Mouse (Mus musculus) layer of hippocampus, adult 9-10 months (tissue): ENCODE measurements around the gene Agtr1b.

ENCODE experiments used
- DNase-seq: peaks from one replicate; pipeline ENCODE4 v3.0.0; 2022; ENCODE audit warnings: low spot score

The Agtr1b gene

GRCm38 (mm10) chr3:20366558-20367522 is at the start of gene Agtr1b:
Gene Agtr1b (minus strand): TSS chr3:20367177.
- DNase-seq: no peak

- no peak for DNase-seq
Observed at GRCm38 (mm10) chr3:20353598-20353997, 13.4 kb downstream of the Agtr1b start.

GRCm38 (mm10) chr3:20348206-20348605 is 18.8 kb downstream of the Agtr1b start:
- no peak for DNase-seq

DNA sequence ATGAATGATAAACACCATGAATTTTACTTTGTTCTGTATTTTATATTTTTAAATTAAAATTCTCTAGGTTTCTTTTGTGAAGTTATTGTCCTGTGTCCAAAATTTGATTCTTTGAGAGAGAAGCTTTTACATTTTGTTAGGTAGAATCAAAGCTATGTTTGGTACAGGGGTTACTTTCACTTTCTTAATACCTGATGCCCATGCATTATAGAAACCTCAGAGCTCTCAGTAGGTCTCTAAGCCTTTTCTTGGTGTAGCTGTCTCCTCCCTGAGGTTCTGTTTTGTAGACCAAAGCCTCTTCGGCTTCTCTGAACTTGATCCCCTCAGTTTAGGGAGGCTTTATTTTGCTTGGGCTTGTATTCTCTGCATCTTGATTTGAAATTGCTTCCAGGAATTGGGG is 26.6 kb downstream of the Agtr1b start:
- no peak for DNase-seq

DNA sequence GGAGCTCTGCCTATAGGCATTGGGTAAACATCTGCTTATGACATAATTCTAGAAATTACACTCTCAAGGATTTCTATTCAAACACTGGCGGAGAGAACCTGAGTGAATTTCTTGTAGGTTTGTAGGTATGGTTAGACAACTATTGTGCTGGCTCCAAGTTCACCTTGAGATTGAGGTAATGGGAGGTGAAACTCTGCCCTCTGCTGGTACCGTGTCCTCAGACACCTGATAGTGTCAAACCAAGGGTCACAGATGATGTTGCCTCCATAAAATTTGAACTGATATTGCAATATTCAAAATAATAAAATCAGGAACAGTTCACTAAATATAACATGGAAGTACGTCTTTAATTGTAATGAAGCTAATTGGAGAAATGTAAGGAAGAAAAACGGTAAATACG is 32.3 kb downstream of the Agtr1b start:
- DNase-seq: no peak

GRCm38 (mm10) chr3:20317233-20317632 is 49.7 kb downstream of the Agtr1b start:
- no peak for DNase-seq

DNA sequence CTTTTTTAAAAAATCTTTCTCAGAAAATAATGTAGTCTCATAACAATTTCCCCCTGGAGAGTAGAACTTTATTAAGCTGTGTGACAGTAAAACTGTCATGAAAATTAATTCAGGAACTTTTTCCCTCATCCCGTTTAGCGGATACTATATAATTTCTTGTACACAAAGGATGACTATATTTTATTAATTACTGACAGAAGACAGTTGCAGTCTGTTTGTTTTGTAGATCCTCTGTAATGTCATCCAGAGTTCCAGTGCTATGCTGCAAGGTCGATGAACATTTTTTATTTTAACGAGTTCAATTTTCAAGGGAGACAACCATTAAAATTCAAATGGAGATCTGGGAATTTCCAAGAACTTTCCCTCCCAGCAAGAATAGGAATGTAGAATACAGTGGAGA is 57.8 kb downstream of the Agtr1b start:
- DNase-seq: no peak

DNA sequence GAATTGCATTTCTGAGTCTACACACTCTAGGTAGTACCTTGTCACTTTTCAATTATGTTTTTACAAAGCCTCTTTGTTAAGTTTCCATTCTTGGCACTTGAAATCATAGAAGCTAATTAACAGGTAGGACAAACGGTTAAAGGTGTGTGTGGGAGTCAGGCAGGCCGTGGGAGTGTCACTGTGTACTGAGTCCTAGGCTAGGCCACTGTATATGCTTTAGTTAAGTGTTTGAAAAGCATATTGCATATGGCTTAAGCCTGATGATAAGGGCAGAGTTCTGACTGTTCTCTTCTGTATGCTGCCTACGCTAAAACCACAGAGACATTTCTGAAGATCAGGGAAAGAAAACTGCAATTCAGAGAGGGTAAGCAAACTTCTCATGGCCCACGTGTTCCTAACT is 59.7 kb downstream of the Agtr1b start:
- no peak for DNase-seq

GRCm38 (mm10) chr3:20304758-20305352 is 62.1 kb downstream of the Agtr1b start:
- DNase-seq: peak; percentile 2

- no peak for DNase-seq
Observed at GRCm38 (mm10) chr3:20295546-20295945, 71.4 kb downstream of the Agtr1b start.

DNA sequence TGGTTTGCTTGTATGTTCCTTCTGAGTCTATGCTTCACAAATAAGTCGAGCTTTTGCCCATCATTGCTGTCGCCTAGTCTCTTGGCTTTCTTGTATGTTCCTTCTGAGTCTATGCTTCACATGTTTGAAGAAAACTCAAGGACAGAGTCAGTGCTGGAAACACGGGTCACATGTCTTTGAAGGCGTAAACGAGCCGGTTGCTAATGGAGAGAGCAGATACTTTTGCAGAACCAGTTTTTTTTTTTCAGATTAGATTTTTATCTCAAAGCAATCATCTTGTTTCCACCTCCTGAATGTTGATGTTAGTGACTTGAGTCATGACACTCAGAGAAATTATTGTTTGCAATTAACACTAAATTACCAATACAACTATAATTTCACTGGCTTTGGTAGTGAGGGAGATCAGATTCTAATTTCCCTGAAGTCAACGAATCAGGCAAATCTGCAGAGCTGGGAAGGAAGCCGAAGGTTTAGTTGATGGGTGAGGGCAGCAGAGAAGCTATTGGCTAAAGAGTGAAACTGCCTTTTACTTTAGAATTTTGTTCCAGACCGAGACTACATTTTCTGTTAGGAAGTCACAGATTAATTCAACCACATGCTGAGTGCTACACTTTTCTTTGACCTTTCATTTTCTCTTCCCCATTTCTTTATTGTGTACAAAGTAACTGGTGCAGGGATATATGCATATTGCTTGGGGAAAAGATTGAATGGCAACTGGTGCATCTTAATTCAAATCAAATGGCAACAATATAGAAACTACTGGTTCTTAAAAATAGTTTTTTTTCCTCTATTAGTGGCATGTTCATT is 72.2 kb downstream of the Agtr1b start:
- DNase-seq: no peak

- DNase-seq: no peak
Observed at GRCm38 (mm10) chr3:20291370-20291769, 75.6 kb downstream of the Agtr1b start.

GRCm38 (mm10) chr3:20288761-20289160 is 78.2 kb downstream of the Agtr1b start:
- DNase-seq: no peak

GRCm38 (mm10) chr3:20281796-20282195 is 85.2 kb downstream of the Agtr1b start:
- no peak for DNase-seq

- DNase-seq: no peak
Observed at GRCm38 (mm10) chr3:20275633-20276032, 91.3 kb downstream of the Agtr1b start, which contains the start of gene Cpb1. Gene Cpb1 (minus strand): TSS chr3:20275733.
